Mouse (Mus musculus) hindbrain, embryonic 11.5 days (tissue): ENCODE results near the gene Itgb7. TPM values are rescaled to one million over a fixed set of nuclear protein-coding genes. Genes with fewer than 3 reads are reported as not detected.

Experiments used
- polyA plus RNA-seq: library from polyadenylated mRNA; unstranded; fragments of >200 nt; fragmentation: Nextera tagmentation; extraction: Ambion mirVana; gene quantifications from 2 replicates; pipeline ENCODE4 v1.2.1, GENCODE M21; 2014

Gene Itgb7
- polyA plus RNA-seq, 1 experiment from 2014 or later, result 1.1 TPM

Other genes starting within 250 kb of the Itgb7 start
- 22.4 and 27.8 TPM in 2 replicates for gene Krt8, start 227.5 kb downstream of the Itgb7 start, polyA plus RNA-seq
- 20.5 and 22.7 TPM in 2 replicates for gene Krt18, start 203.8 kb downstream of the Itgb7 start, polyA plus RNA-seq
- 85.0 and 103 TPM in 2 replicates for gene Eif4b, start 158.2 kb downstream of the Itgb7 start, polyA plus RNA-seq
- 8.0 and 11.8 TPM in 2 replicates for gene Tns2, start 131.5 kb downstream of the Itgb7 start, polyA plus RNA-seq
- gene Spryd3, start 95.7 kb downstream of the Itgb7 start, polyA plus RNA-seq, result 10.1 and 11.9 TPM in 2 replicates
- 0.31 TPM in 1 of 2 replicates, not detected in the other for gene Igfbp6, start 87.6 kb downstream of the Itgb7 start, polyA plus RNA-seq
- gene Soat2, start 81.4 kb downstream of the Itgb7 start, polyA plus RNA-seq, result 0.13 and 0.17 TPM in 2 replicates
- 49.7 and 63.8 TPM in 2 replicates for gene Zfp740, start 28.7 kb downstream of the Itgb7 start, polyA plus RNA-seq
- gene Csad, start 27.2 kb downstream of the Itgb7 start, polyA plus RNA-seq, result 23.5 and 27.9 TPM in 2 replicates
- gene Rarg, start 25.6 kb upstream of the Itgb7 start, polyA plus RNA-seq, result 20.3 and 21.7 TPM in 2 replicates
- 0.15 TPM in 2 replicates for gene Gm9918, start 38.6 kb upstream of the Itgb7 start, polyA plus RNA-seq
- gene Mfsd5, start 47.5 kb upstream of the Itgb7 start, polyA plus RNA-seq, result 51.6 and 57.0 TPM in 2 replicates
- 21.8 and 30.8 TPM in 2 replicates for gene Espl1, start 64.3 kb upstream of the Itgb7 start, polyA plus RNA-seq
- 401 and 431 TPM in 2 replicates for gene Pfdn5, start 94.2 kb upstream of the Itgb7 start, polyA plus RNA-seq
- 104 TPM in 2 replicates for gene Myg1, start 99.8 kb upstream of the Itgb7 start, polyA plus RNA-seq
- 65.9 and 76.2 TPM in 2 replicates for gene Aaas, start 118.8 kb upstream of the Itgb7 start, polyA plus RNA-seq
- gene Sp7, start 135.2 kb upstream of the Itgb7 start, polyA plus RNA-seq, result 0.73 and 0.99 TPM in 2 replicates
- 10.5 and 11.5 TPM in 2 replicates for gene Sp1, start 174.2 kb upstream of the Itgb7 start, polyA plus RNA-seq
- 0.28 and 0.46 TPM in 2 replicates for gene Amhr2, start 213.4 kb upstream of the Itgb7 start, polyA plus RNA-seq
- 108 and 118 TPM in 2 replicates for gene Prr13, start 227.1 kb upstream of the Itgb7 start, polyA plus RNA-seq
- gene Pcbp2, start 238.6 kb upstream of the Itgb7 start, polyA plus RNA-seq, result 238 and 273 TPM in 2 replicates